Mouse (Mus musculus) right cerebral cortex, postnatal 4 days (tissue): ENCODE measurements around the gene Ctdspl.

ENCODE experiments used
- DNase-seq: peaks from one replicate; pipeline ENCODE4 v3.0.0-alpha.2; 2022

Ctdspl gene

GRCm38 (mm10) chr9:119068266-119068665 lies 142.0 kb downstream of the Ctdspl start:
- no peak for DNase-seq

GRCm38 (mm10) chr9:119070173-119070825 lies 144.0 kb downstream of the Ctdspl start:
- DNase-seq, result no peak

GRCm38 (mm10) chr9:119071786-119072185 lies 145.5 kb downstream of the Ctdspl start:
- DNase-seq, result no peak

- no peak for DNase-seq
Observed at GRCm38 (mm10) chr9:119073184-119073895, 147.1 kb downstream of the Ctdspl start.

GRCm38 (mm10) chr9:119075685-119076084 lies 149.4 kb downstream of the Ctdspl start:
- no peak for DNase-seq

GRCm38 (mm10) chr9:119080040-119080675 lies 153.9 kb downstream of the Ctdspl start:
- DNase-seq, result no peak

- no peak for DNase-seq
Observed at GRCm38 (mm10) chr9:119082039-119082438, 155.8 kb downstream of the Ctdspl start.

- DNase-seq, result no peak
Observed at GRCm38 (mm10) chr9:119082656-119083430, 156.6 kb downstream of the Ctdspl start.

- DNase-seq, result no peak
Observed at GRCm38 (mm10) chr9:119083966-119084365, 157.7 kb downstream of the Ctdspl start.

GRCm38 (mm10) chr9:119086451-119086850 lies 160.2 kb downstream of the Ctdspl start:
- DNase-seq, result no peak

GRCm38 (mm10) chr9:119087309-119087708 lies 161.1 kb downstream of the Ctdspl start:
- no peak for DNase-seq

- DNase-seq, result peak; percentile 59
Observed at GRCm38 (mm10) chr9:119088148-119088801, 162.0 kb downstream of the Ctdspl start.

GRCm38 (mm10) chr9:119089437-119089836 lies 163.2 kb downstream of the Ctdspl start:
- no peak for DNase-seq

GRCm38 (mm10) chr9:119090462-119090861 lies 164.2 kb downstream of the Ctdspl start:
- DNase-seq, result no peak

GRCm38 (mm10) chr9:119091581-119092310 lies 165.5 kb downstream of the Ctdspl start:
- no peak for DNase-seq

- no peak for DNase-seq
Observed at GRCm38 (mm10) chr9:119092473-119093418, 166.5 kb downstream of the Ctdspl start.
